Mouse (Mus musculus): ENCODE measurements around the gene Mob3c.

The Mob3c gene

GRCm38 (mm10) chr4:115882195-115882594 lies 54.3 kb downstream of the Mob3c start:
- DNase-seq = no peak

DNA sequence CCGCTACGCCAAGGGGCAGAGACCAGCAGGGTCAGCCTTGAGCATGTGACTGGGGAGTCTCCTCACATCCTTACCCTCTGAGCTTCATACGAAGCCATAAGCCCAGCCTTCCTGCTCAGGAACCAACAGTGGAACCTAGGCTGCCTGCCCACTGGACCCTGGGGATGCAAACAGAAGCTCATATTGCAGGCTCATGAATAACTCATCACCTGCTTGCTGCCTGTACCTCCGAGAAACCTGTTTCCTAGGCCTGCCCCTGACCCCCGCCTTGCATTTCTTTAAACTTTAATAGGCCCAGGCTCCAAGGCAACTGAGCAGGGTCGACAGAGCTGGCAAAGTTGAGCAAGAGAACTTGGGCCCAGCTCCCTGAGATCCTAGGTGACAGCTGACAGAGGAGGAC lies 56.1 kb downstream of the Mob3c start, which contains the start of gene Kncn:
Gene Kncn (plus strand): TSS at position 379 of the 400 bp plus-strand sequence.
- no peak for DNase-seq
